In genomic region chr5:15774567-15774966, GRCm38 (mm10) we compare ENCODE assay signal across 17 mouse cellular contexts.
DNase-seq lines count a peak whose midpoint lies in the region.
"Had no signal": no experiment of that assay in that cellular context is flagged by ENCODE, and none has a peak within 500 bp of the region (broad histone marks: within the 10 kb centered on the region; RNA-seq: fewer than 3 reads in every experiment).

No protein-coding gene starts in this region.

- DNase-seq in adrenal gland, postnatal 10 days, result peak; percentile 5
- DNase-seq in adrenal gland, adult 18-20 months (ENCODE audit: low spot score in 2 of 2), result no peak
- DNase-seq in ES-CJ7 (ENCODE audit: low read depth, low spot score) (peak; percentile 88), WW6 (ENCODE audit: low read depth, low spot score) (peak; percentile 22)
- peak; percentile 4 to 52 for DNase-seq in adrenal gland, postnatal 36 days
- DNase-seq in embryo, embryonic 10.5 days (ENCODE audit: low spot score), result no peak
- DNase-seq in heart, adult 11 months, result no peak
- no peak for DNase-seq in gastrocnemius, postnatal 14 days
- DNase-seq: cerebellum, adult 11-12 months; cerebellum, adult 8-10 months; cerebellum, postnatal 10 days; cerebellum, postnatal 36 days; gastrocnemius, postnatal 10 days; heart, adult 18-20 months; heart, postnatal 10 days; heart, postnatal 36 days; kidney, adult 2 months had no signal

- intact Hi-C loops in gastrocnemius, postnatal 14 days (cut with DNase I; ENCODE audit: low total_unique reads), result no loop called here

Comparison
In these comparisons a context has a peak if more than half of its experiments do, and no peak if none do; other contexts are left out.
1. DNase-seq: peak in adrenal gland, postnatal 10 days (single experiment), ES-CJ7 (single experiment), WW6 (single experiment) and adrenal gland, postnatal 36 days (2 of 2); none in adrenal gland, adult 18-20 months (0 of 2), embryo, embryonic 10.5 days (single experiment), heart, adult 11 months (single experiment) and gastrocnemius, postnatal 14 days (single experiment).